Mouse (Mus musculus) left cerebral cortex, postnatal 14 days (tissue): ENCODE data around the gene Patz1. TPM values are rescaled to one million over a fixed set of nuclear protein-coding genes. Genes with fewer than 3 reads are reported as not detected.
A peak's percentile ranks its signal among the peaks of the same experiment; 100 is the strongest.

Experiments
- DNase-seq, 2 experiments: peaks; one replicate each; pipeline ENCODE4 v3.0.0; 2021 to 2022; ENCODE audit warnings: low spot score in 2 of 2, mixed read lengths in 1 of 2
- intact Hi-C: fragments of 180-260 bp; cut with DNase I; formaldehyde crosslinking; loops from one replicate; pipeline ENCODE4 v1.15.1; 2025
- long read RNA-seq, 2 experiments: library from polyadenylated mRNA; stranded (forward); transcript quantifications; one replicate each; pipeline ENCODE4 v2.0.0; 2021
- total RNA-seq, 2 experiments: library from RNA; stranded (reverse); gene quantifications; 2 replicates each; pipeline ENCODE4 v1.2.3; 2021

The Patz1 gene
- 10 to 100 TPM; 39.6 to 43.0 TPM for total RNA-seq
- long read RNA-seq, experiment 1, transcript Patz1-202 (5 exons, 3,173 nt) = major isoform, 5 of 18 reads
- long read RNA-seq, experiment 1, partial matches to known transcripts = 0 of 18 reads
- long read RNA-seq, experiment 1, other reads (novel, unspliced or antisense) = 7 of 18 reads
- long read RNA-seq, experiment 2, transcript Patz1-201 (4 exons, 3,118 nt) = major isoform, 5 of 8 reads
- long read RNA-seq, experiment 2, partial matches to known transcripts = 0 of 8 reads
- long read RNA-seq, experiment 2, other reads (novel, unspliced or antisense) = 1 of 8 reads

DNA sequence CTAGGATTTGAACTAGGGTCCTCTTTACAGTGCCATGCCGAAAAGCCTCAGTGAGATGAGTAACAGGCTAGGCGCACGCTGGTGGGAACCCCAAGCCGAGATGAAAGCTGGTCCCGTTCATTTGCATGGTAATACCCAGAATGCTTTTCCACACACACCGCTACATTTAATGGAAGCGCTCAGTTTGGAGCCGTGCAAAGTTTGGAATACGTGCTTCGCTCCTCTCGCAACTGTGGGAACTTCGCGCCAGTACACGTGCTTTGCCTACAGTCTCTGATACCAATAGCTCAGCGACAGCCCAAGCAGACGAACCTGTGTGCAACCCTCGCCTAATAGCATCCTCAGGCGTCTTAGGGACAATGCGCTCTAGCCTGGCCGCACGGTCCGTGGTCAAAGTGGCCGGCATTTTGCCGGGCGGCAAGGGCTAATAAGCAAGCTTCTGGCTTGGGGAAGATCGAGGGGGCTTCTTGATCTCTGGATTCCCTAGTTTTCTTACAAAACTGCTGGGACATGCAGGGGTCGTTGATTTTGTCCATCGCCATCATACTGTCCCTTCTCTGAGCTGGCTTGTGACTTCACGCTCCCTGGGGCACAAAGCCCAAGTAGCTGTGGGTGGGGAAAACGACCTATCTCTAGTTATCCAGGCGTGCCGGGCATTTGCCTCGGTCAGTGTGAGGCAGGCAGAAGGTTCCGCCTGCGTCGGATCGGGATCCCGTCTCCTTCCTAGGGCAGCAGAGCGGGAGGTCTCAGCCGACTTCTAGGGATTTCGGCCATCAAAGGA is at the start of gene Patz1:
TSS of gene Patz1 (plus strand) at position 354 of the 781 bp plus-strand sequence.
- intact Hi-C loops = no loop called here
- DNase-seq = peak; percentile 50 to 67

- intact Hi-C loops = no loop called here
- no peak for DNase-seq
These were observed 46.3 kb upstream of the Patz1 start for GRCm38 (mm10) chr11:3242395-3242794.

- intact Hi-C loops = no loop called here
- DNase-seq = peak in 1 of 2 experiments; percentile 30
These were observed 44.9 kb upstream of the Patz1 start for GRCm38 (mm10) chr11:3243771-3244170.

- no peak for DNase-seq
These were observed 41.3 kb upstream of the Patz1 start for GRCm38 (mm10) chr11:3247387-3247786.

DNA sequence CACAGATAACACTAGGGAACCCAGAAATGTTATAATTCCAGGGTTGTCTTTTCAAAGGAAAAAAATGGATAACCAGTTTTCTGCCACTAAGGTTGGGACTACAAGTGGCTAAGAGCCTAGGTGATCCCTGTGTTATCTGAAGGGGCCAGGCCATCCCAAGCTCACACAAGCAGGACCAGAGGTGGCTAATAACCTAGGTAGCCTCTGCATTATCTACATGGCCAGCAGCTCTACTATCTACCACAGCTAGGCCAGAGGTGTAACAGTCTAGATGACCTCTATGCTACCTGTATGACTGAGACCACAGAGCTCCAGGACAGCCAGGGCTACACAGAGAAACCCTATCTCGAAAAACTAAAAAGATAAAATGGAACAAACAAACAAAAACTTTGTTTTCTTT is 29.1 kb upstream of the Patz1 start:
- no peak for DNase-seq
- intact Hi-C loops = loop anchor here (5.0 kb wide), 1 partner anchor 37 kb away; no protein-coding TSS in a partner anchor

More at GRCm38 (mm10) chr11:3247387-3247786, 41.3 kb upstream of the Patz1 start:
- intact Hi-C loops = no loop called here

DNA sequence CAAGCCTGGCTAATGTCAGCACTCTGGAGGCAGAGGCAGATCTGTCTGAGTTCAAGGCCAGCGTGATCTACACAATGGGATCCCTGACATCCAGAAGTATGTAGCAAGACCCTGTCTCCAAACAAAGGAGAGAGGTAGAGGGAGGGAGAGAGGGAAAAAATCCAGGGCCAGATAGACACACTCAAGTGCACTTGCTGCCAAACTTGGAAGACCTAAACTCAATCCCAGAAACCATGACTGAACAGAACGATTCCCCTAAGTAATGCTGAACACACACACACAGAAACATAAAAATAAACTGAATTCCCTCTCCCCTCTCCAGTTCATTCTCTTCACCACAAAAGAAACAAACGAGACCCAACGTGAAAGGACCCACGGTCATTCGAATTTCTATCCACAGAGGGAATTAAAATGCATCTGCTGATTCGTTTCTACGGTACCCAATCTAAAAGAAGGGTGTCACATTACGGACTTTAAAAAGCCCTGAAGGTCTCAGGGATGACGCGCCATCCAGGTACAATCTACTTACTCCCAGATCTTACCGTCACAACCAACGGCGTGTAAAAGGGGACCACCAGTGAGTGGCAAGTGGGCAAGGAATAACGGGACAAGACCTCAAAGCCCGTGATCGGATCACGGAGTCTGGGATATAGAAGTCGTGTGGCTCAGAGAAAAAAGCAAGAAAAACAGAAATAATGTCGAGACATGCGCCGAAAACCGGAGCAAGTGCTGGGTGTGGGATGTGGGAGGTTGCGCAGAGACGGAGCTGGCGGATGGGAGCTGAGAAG is 23.2 kb upstream of the Patz1 start:
- intact Hi-C loops = loop anchor here (1.0 kb wide), 1 partner anchor 25 kb away; no protein-coding TSS in a partner anchor
- peak in 1 of 2 experiments; percentile 34 for DNase-seq

GRCm38 (mm10) chr11:3266079-3266685 is 22.5 kb upstream of the Patz1 start, which contains the start of gene Drg1:
Gene Drg1 (minus strand): TSS chr11:3266415.
- intact Hi-C loops = loop anchor here (1.0 kb wide), 1 partner anchor 24 kb away; no protein-coding TSS in a partner anchor
- DNase-seq = peak; percentile 91 to 93

- intact Hi-C loops = no loop called here
- DNase-seq = no peak
These were observed 21.5 kb upstream of the Patz1 start for GRCm38 (mm10) chr11:3267133-3267532.

- intact Hi-C loops = no loop called here
- DNase-seq = no peak
These were observed 19.4 kb upstream of the Patz1 start for GRCm38 (mm10) chr11:3269241-3269640.

DNA sequence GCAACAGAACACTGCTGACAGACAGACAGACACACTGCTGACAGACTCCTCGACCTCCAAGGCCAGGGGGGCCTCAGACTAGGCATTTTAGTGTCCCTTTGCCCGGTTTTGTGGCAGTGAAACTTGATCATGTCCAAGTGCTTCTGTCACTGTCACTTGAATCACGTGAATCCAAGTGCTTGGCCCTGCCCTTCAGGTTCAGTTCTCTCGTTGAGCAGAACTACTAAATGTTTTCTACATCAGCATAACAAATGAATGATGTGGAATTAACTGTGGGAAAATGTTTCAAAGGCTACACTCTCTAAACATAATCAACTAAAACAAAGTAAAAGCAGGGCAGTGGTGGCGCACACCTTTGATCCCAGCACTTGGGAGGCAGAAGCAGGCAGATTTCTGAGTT is 10.3 kb upstream of the Patz1 start:
- no peak for DNase-seq

DNA sequence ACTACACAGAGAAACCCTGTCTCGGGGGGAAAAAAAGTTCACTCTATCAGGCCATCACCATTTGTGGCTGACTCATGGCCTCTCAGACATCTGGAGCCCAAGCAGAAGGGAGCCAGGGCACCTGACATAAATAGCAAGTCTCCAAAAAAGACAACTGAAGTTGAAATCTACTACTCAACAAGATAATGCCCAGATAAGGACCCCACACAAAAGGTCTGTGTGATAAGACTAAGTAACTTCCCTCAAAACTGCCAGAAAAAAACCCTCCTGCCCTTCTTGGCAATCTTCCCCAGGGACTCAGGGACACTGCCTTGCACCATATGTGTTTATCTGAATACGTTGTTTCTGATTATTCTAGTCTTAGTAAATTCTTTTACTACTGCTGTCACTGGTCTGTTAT is 8.9 kb upstream of the Patz1 start:
- DNase-seq = no peak

More for the DNA sequence above, 10.3 kb upstream of the Patz1 start:
- intact Hi-C loops = no loop called here

GRCm38 (mm10) chr11:3282887-3283286 is 5.8 kb upstream of the Patz1 start:
- intact Hi-C loops = no loop called here
- no peak for DNase-seq

More for the DNA sequence above, 8.9 kb upstream of the Patz1 start:
- intact Hi-C loops = no loop called here

- intact Hi-C loops = no loop called here
- DNase-seq = no peak
These were observed 5.0 kb upstream of the Patz1 start for GRCm38 (mm10) chr11:3283645-3284044.

GRCm38 (mm10) chr11:3285940-3286339 is 2.7 kb upstream of the Patz1 start:
- intact Hi-C loops = no loop called here
- DNase-seq = no peak

DNA sequence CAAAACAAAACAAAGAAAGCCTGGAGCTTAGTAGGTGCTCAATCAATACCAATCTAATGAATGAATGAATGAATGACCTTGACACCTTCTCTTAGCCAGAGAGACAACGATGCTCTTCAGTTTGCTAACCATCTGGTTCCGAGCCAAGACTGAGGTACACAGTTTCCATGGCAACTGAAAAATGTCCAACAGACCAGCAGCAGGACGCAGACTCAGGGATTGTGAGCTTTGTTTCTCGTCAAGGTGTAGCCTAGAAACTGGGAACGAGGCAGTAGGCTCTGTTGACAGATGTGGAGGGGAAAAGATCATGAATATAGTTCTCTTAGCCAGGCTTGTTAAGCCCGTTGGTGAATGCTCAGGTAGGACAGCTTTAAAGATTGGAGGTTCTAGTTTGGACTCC is 1.5 kb upstream of the Patz1 start:
- peak in 1 of 2 experiments; percentile 33 for DNase-seq
- intact Hi-C loops = no loop called here

DNA sequence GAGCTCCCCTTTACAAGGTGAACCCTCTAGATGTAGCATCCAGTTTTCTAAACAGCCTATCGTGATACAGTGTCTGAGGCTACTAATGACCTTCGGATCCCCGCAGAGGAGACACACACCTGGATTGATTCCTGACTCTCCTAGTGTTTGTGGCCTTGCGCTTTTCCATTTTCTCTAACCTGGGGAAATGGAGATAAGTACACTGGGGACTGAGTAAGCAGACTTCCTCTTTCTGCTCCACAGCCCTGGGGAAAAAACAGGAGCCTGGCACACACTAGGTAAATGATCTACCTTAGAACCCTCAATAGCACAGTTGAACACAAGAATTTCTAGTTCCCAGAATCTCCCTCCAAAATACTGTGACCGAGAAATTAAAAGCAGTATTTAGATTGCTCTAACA is 753 bp upstream of the Patz1 start:
- DNase-seq = no peak
- intact Hi-C loops = no loop called here

- peak; percentile 72 to 73 for DNase-seq
- intact Hi-C loops = no loop called here
These were observed 678 bp downstream of the Patz1 start for GRCm38 (mm10) chr11:3289302-3289802.

DNA sequence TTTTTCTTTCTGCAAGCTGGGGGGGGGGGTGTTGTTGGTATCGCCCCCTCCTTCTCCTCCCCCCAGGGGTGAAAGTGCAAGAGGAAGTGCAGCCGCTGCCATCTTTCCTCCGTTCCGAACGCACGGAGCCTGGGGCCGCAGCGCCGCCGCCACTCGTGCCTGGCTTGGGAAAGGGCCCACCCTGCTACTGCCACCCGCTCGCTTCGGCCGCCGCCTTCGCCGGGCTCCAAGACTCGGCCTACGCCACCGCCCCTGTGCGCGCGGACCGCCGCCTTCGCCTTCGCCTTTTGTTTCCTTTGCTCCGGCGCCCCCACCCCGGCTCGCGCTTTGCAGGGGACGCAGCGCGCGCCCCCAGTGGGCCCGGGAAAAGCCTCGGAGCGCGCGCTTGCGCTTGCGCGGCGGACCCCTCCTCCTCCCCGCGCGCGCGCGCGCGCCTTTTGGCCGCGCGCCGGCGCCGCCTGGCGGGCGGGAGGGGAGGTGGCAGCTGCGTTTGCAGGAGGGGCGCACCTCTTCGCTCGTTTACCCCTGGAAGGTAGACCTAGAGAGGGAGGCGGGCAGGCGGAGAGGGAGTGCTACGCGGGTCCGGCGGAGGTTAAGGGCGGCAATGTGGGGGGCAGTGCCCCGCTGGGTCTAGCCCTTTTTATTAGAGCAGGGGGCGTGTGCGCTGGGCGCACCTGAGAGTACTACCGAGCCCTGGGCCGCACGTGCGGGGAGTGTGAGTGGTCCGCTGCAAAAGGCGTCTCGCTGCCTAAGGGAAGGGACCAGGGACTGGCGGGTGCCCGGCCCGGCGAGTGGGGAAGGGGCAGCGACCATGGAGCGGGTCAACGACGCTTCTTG is 1.3 kb downstream of the Patz1 start:
- intact Hi-C loops = loop anchor here (1.0 kb wide), 2 partner anchors 24 to 40 kb away; partner anchors contain the start of genes Drg1 and Pik3ip1
- peak; percentile 85 to 86 for DNase-seq
